Comparison of ENCODE assay signal across 19 mouse cellular contexts in genomic region chr4:44049812-44050211, GRCm38 (mm10).
"Had no signal": no experiment of that assay in that cellular context is flagged by ENCODE, and none has a peak within 500 bp of the region (broad histone marks: within the 10 kb centered on the region; RNA-seq: fewer than 3 reads in every experiment).

No protein-coding gene starts in this region.

- H3K27me3 ChIP-seq: limb, embryonic 12.5 days; limb, embryonic 15.5 days; midbrain, embryonic 15.5 days; neural tube, embryonic 12.5 days; neural tube, embryonic 15.5 days had no signal

- H3K9ac ChIP-seq: limb, embryonic 12.5 days; limb, embryonic 15.5 days; liver, embryonic 14.5 days; liver, postnatal 0 days; midbrain, embryonic 12.5 days; midbrain, embryonic 15.5 days; neural tube, embryonic 12.5 days; neural tube, embryonic 15.5 days had no signal

- H3K4me2 ChIP-seq: limb, embryonic 12.5 days; limb, embryonic 15.5 days; liver, embryonic 11.5 days; midbrain, embryonic 12.5 days; midbrain, embryonic 15.5 days; neural tube, embryonic 12.5 days; neural tube, embryonic 15.5 days had no signal

- H3K4me1 ChIP-seq: limb, embryonic 12.5 days; limb, embryonic 15.5 days; midbrain, embryonic 12.5 days; midbrain, embryonic 15.5 days; neural tube, embryonic 12.5 days; neural tube, embryonic 15.5 days had no signal

- ATAC-seq: liver, postnatal 0 days; midbrain, embryonic 15.5 days had no signal

- DNase-seq: kidney, adult 18-20 months; kidney, postnatal 4 days; left cerebral cortex, postnatal 4 days; liver, postnatal 0 days; lung, postnatal 14 days; right cerebral cortex, adult 18-20 months; right cerebral cortex, postnatal 14 days; right cerebral cortex, postnatal 4 days; thymus, postnatal 25 days had no signal

- H3K4me3 ChIP-seq: limb, embryonic 12.5 days; limb, embryonic 15.5 days; midbrain, embryonic 12.5 days; midbrain, embryonic 15.5 days; neural tube, embryonic 12.5 days; neural tube, embryonic 15.5 days had no signal

- H3K9me3 ChIP-seq: limb, embryonic 12.5 days; limb, embryonic 15.5 days; midbrain, embryonic 12.5 days; midbrain, embryonic 15.5 days; neural tube, embryonic 12.5 days; neural tube, embryonic 15.5 days had no signal

- H3K27ac ChIP-seq: kidney, postnatal 0 days; limb, embryonic 12.5 days; limb, embryonic 15.5 days; liver, embryonic 14.5 days; macrophage; midbrain, embryonic 12.5 days; midbrain, embryonic 15.5 days; neural tube, embryonic 12.5 days; neural tube, embryonic 15.5 days had no signal
